Mouse (Mus musculus) cortical plate, adult 2 months (tissue): ENCODE data around the gene Pik3r5.

ENCODE experiments used
- CTCF ChIP-seq: fragments of 200-500 bp; IDR thresholded peaks from 2 replicates; pipeline ENCODE4 v1.5.1; 2011; ENCODE audit warnings: mild to moderate bottlenecking, control low read depth, low read length; ENCODE audit not compliant: insufficient read depth; ENCODE audit errors: extremely low read depth
- POLR2A ChIP-seq: fragments of 200-500 bp; IDR thresholded peaks from 2 replicates; pipeline ENCODE4 v1.6.1; 2011; ENCODE audit warnings: mild to moderate bottlenecking, low read length, control low read depth; ENCODE audit not compliant: insufficient read depth; ENCODE audit errors: extremely low read depth

DNA sequence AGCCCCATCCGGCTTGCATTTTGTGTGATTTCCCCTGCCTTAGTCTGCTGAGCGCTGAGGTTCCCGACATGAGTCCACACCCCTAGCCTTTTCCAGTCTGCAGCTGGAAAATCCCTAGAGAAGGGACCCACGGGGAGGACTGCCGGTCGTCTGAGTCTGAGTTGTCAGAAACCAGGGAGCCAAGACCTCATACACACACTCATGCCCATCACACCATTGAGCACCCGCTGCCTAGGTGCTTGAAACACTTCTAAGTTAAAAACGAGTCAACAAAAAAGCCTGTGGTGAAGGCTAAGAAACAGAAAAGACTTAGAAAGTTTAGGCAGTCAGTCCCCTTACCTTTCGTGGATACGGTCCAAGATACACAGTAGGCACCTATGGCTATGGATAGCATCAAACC lies 55.8 kb downstream of the Pik3r5 start:
- TF ChIP-seq POLR2A (no peak), CTCF (no peak)
